Mouse (Mus musculus): Measurements from ENCODE around the gene Shisa7. TPM values are rescaled to one million over a fixed set of nuclear protein-coding genes. Genes with fewer than 3 reads are reported as not detected.

Shisa7 gene
- total and polyA plus RNA-seq, 3 experiments: 0.07 TPM; not detected in 2

- TF ChIP-seq GATA1 (IDR thresholded peaks at IDR 0.05; ENCODE audit: low read depth, low read length) (peak; percentile 34; the same call in 1 of the 2 replicates), MAX (IDR thresholded peaks at IDR 0.05; ENCODE audit: low read length) (peak; percentile 98), MEF2A (IDR thresholded peaks at IDR 0.05; ENCODE audit: extremely low read depth, insufficient replicate concordance, low read depth, low read length, poor library complexity, severe bottlenecking) (no peak), NELFE (IDR thresholded peaks at IDR 0.05; ENCODE audit: low read depth, low read length) (peak; percentile 93), ZMIZ1 (IDR thresholded peaks at IDR 0.05; ENCODE audit: low read depth, low read length) (peak; percentile 83; the same call in 1 of the 2 replicates)
These were observed 55.7 kb downstream of the Shisa7 start (continued) for GRCm38 (mm10) chr7:4788499-4789435.

- H3K9ac ChIP-seq (ENCODE audit: control insufficient read depth, low read depth, low read length, poor library complexity, severe bottlenecking): no peak overlapping the region
- H3K9me3 ChIP-seq (replicated peaks; ENCODE audit: insufficient read depth, low read length): no peaks in the 10 kb centered on the region
- H3K27me3 ChIP-seq (ENCODE audit: control insufficient read depth in 1 of 2, insufficient read depth in 2 of 2, low read length in 2 of 2): no peaks in the 10 kb centered on the region
- peaks cover 0 to 15% of the 10 kb centered on the region in 2 experiments; a peak in 3 of 4 replicates for H3K36me3 ChIP-seq (ENCODE audit: control insufficient read depth in 1 of 2, insufficient read depth in 2 of 2, low read length in 2 of 2)
- TF ChIP-seq CTCF (IDR thresholded peaks at IDR 0.05 in 2 of 3, conservative IDR thresholded peaks at IDR 0.05 in 1 of 3; ENCODE audit: control insufficient read depth in 1 of 3, insufficient read depth in 1 of 3, low read depth in 2 of 3, low read length in 3 of 3, poor library complexity in 1 of 3, severe bottlenecking in 1 of 3) (no peak), MXI1 (IDR thresholded peaks at IDR 0.05; ENCODE audit: low read depth, low read length) (no peak), ZKSCAN1 (IDR thresholded peaks at IDR 0.05; ENCODE audit: low read depth, low read length) (no peak), ZNF384 (IDR thresholded peaks at IDR 0.05; ENCODE audit: low read depth, low read length) (no peak), MYC (IDR thresholded peaks at IDR 0.05; ENCODE audit: low read depth, low read length) (no peak), MEF2A (IDR thresholded peaks at IDR 0.05; ENCODE audit: extremely low read depth, insufficient replicate concordance, low read depth, low read length, poor library complexity, severe bottlenecking) (no peak), TAL1 (IDR thresholded peaks at IDR 0.05; ENCODE audit: low read length) (no peak)
- peaks cover 16% of the 10 kb centered on the region for H3K79me2 ChIP-seq (ENCODE audit: control insufficient read depth, insufficient read depth, low read length, poor library complexity)
- H3K27ac ChIP-seq (ENCODE audit: control insufficient read depth, low read depth, low read length): no peak overlapping the region
- no peak overlapping the region for H3K4me3 ChIP-seq (ENCODE audit: control insufficient read depth in 1 of 2, insufficient read depth in 1 of 2, low read depth in 2 of 2, low read length in 2 of 2)
- no peak for DNase-seq (ENCODE audit: low read depth, low spot score)
- peaks cover 2 to 21% of the 10 kb centered on the region in 2 experiments; a peak in 3 of 4 replicates for H3K4me1 ChIP-seq (ENCODE audit: control insufficient read depth in 1 of 2, insufficient read depth in 2 of 2, low read length in 2 of 2)
These were observed 60.7 kb downstream of the Shisa7 start for GRCm38 (mm10) chr7:4783667-4784268.

- Histone ChIP-seq H3K9me3 (replicated peaks; ENCODE audit: insufficient read depth, low read length) (no peaks in the 10 kb centered on the region), H3K27me3 (ENCODE audit: control insufficient read depth in 1 of 2, insufficient read depth in 2 of 2, low read length in 2 of 2) (no peaks in the 10 kb centered on the region), H3K4me3 (ENCODE audit: control insufficient read depth in 1 of 2, insufficient read depth in 1 of 2, low read depth in 2 of 2, low read length in 2 of 2) (no peak within 1 kb of the TSS), H3K4me1 (ENCODE audit: control insufficient read depth in 1 of 2, insufficient read depth in 2 of 2, low read length in 2 of 2) (peaks cover 2 to 16% of the 10 kb centered on the region in 2 experiments; a peak in 3 of 4 replicates), H3K79me2 (ENCODE audit: control insufficient read depth, insufficient read depth, low read length, poor library complexity) (peaks cover 10% of the 10 kb centered on the region), H3K9ac (ENCODE audit: control insufficient read depth, low read depth, low read length, poor library complexity, severe bottlenecking) (no peak within 1 kb of the TSS), H3K27ac (ENCODE audit: control insufficient read depth, low read depth, low read length) (no peak within 1 kb of the TSS), H3K36me3 (ENCODE audit: control insufficient read depth in 1 of 2, insufficient read depth in 2 of 2, low read length in 2 of 2) (peaks cover 0 to 13% of the 10 kb centered on the region in 2 experiments; a peak in 3 of 4 replicates)
- peak; percentile 11 for DNase-seq (ENCODE audit: low read depth, low spot score)
- TF ChIP-seq POLR2AphosphoS2 (IDR thresholded peaks at IDR 0.05; ENCODE audit: low read length) (0 out of 2 replicates have a peak, but pooled peaks have one; percentile 22), KAT2A (conservative IDR thresholded peaks at IDR 0.05; ENCODE audit: low read depth, low read length) (no peak), ZC3H11A (IDR thresholded peaks at IDR 0.05; ENCODE audit: low read depth, low read length) (no peak)
These were observed 61.7 kb downstream of the Shisa7 start, which contains the start of the genes Il11 and Tmem190 for GRCm38 (mm10) chr7:4782759-4783158. Gene Il11, minus strand, starts transcription at chr7:4782859. Gene Tmem190, plus strand, starts transcription at chr7:4782937.
